14 mouse cellular contexts compared by ENCODE assay signal in genomic region chr2:51038685-51039084, GRCm38 (mm10).
DNase-seq lines count a peak whose midpoint lies in the region; ATAC-seq and TF ChIP-seq lines count a peak whose summit lies in the region.
"Had no signal": no experiment of that assay in that cellular context is flagged by ENCODE, and none has a peak within 500 bp of the region (broad histone marks: within the 10 kb centered on the region; RNA-seq: fewer than 3 reads in every experiment).

No protein-coding gene starts in this region.

- TF ChIP-seq EP300 in liver, postnatal 0 days (IDR thresholded peaks at IDR 0.05; ENCODE audit: low read depth), result no peak

- H3K27me3 ChIP-seq in hindbrain, embryonic 12.5 days, result no peaks in the 10 kb centered on the region
- no peaks in the 10 kb centered on the region for H3K27me3 ChIP-seq in hindbrain, embryonic 10.5 days (ENCODE audit: insufficient read depth, poor library complexity, severe bottlenecking)
- H3K27me3 ChIP-seq in forebrain, embryonic 14.5 days (replicated peaks; ENCODE audit: control insufficient read depth, insufficient read depth, low read length), result no peaks in the 10 kb centered on the region
- no peaks in the 10 kb centered on the region for H3K27me3 ChIP-seq in liver, postnatal 0 days (ENCODE audit: insufficient read depth, low read length)
- no peaks in the 10 kb centered on the region for H3K27me3 ChIP-seq in kidney, embryonic 14.5 days (ENCODE audit: control insufficient read depth, insufficient read depth, low read length)
- H3K27me3 ChIP-seq: hindbrain, embryonic 15.5 days; limb, embryonic 12.5 days; Patski had no signal

- H3K27ac ChIP-seq in hindbrain, embryonic 12.5 days, result 0 out of 2 replicates have a peak overlapping the region, but pooled peaks have one; percentile 5
- H3K27ac ChIP-seq in hindbrain, embryonic 10.5 days, result no peak overlapping the region
- H3K27ac ChIP-seq in forebrain, embryonic 14.5 days (ENCODE audit: low read depth, low read length), result no peak overlapping the region
- H3K27ac ChIP-seq in liver, postnatal 0 days (ENCODE audit: low read depth), result no peak overlapping the region
- H3K27ac ChIP-seq in kidney, embryonic 14.5 days (ENCODE audit: low read depth, low read length), result no peak overlapping the region
- H3K27ac ChIP-seq: hindbrain, embryonic 15.5 days; limb, embryonic 12.5 days had no signal

- TF ChIP-seq CTCF in liver, postnatal 0 days (IDR thresholded peaks at IDR 0.05; ENCODE audit: low read depth), result no peak

- peak; percentile 78 for ATAC-seq in hindbrain, embryonic 12.5 days (ENCODE audit: low FRiP score)
- ATAC-seq in forebrain, embryonic 14.5 days, result peak; percentile 90
- ATAC-seq in liver, postnatal 0 days, result no peak
- no peak for ATAC-seq in kidney, embryonic 14.5 days (ENCODE audit: low FRiP score, low TSS enrichment)
- ATAC-seq: Patski had no signal

- H3K4me3 ChIP-seq in hindbrain, embryonic 12.5 days, result no peak overlapping the region
- no peak overlapping the region for H3K4me3 ChIP-seq in hindbrain, embryonic 10.5 days
- no peak overlapping the region for H3K4me3 ChIP-seq in forebrain, embryonic 14.5 days (ENCODE audit: low read depth, low read length)
- H3K4me3 ChIP-seq in liver, postnatal 0 days (ENCODE audit: low read depth, low read length), result no peak overlapping the region
- no peak overlapping the region for H3K4me3 ChIP-seq in kidney, embryonic 14.5 days (ENCODE audit: low read length)
- H3K4me3 ChIP-seq: hindbrain, embryonic 15.5 days; limb, embryonic 12.5 days had no signal

- H3K9ac ChIP-seq in hindbrain, embryonic 12.5 days, result no peak overlapping the region
- no peak overlapping the region for H3K9ac ChIP-seq in forebrain, embryonic 14.5 days (ENCODE audit: low read length)
- no peak overlapping the region for H3K9ac ChIP-seq in liver, postnatal 0 days (replicated peaks)
- no peak overlapping the region for H3K9ac ChIP-seq in kidney, embryonic 14.5 days (ENCODE audit: low read depth, low read length)
- H3K9ac ChIP-seq: hindbrain, embryonic 15.5 days; limb, embryonic 12.5 days had no signal

- no peaks in the 10 kb centered on the region for H3K36me3 ChIP-seq in hindbrain, embryonic 12.5 days
- no peaks in the 10 kb centered on the region for H3K36me3 ChIP-seq in hindbrain, embryonic 10.5 days
- no peaks in the 10 kb centered on the region for H3K36me3 ChIP-seq in forebrain, embryonic 14.5 days (ENCODE audit: control insufficient read depth, insufficient read depth, low read length)
- no peaks in the 10 kb centered on the region for H3K36me3 ChIP-seq in liver, postnatal 0 days (replicated peaks; ENCODE audit: insufficient read depth, low read length)
- no peaks in the 10 kb centered on the region for H3K36me3 ChIP-seq in kidney, embryonic 14.5 days (ENCODE audit: control insufficient read depth, insufficient read depth, low read length)
- H3K36me3 ChIP-seq: hindbrain, embryonic 15.5 days; limb, embryonic 12.5 days had no signal

- H3K4me1 ChIP-seq in hindbrain, embryonic 12.5 days, result peaks cover 12% of the 10 kb centered on the region
- H3K4me1 ChIP-seq in hindbrain, embryonic 10.5 days (replicated peaks), result peaks cover 15% of the 10 kb centered on the region
- peaks cover 19% of the 10 kb centered on the region for H3K4me1 ChIP-seq in forebrain, embryonic 14.5 days (ENCODE audit: control insufficient read depth, insufficient read depth, low read length)
- H3K4me1 ChIP-seq in liver, postnatal 0 days (ENCODE audit: insufficient read depth), result no peaks in the 10 kb centered on the region
- H3K4me1 ChIP-seq in kidney, embryonic 14.5 days (ENCODE audit: control insufficient read depth, insufficient read depth, low read length), result no peaks in the 10 kb centered on the region

- intact Hi-C loops in left cerebral cortex, postnatal 25 days (cut with DNase I), result no loop called here

- no peaks in the 10 kb centered on the region for H3K9me3 ChIP-seq in hindbrain, embryonic 12.5 days (replicated peaks)
- no peaks in the 10 kb centered on the region for H3K9me3 ChIP-seq in hindbrain, embryonic 10.5 days
- H3K9me3 ChIP-seq in forebrain, embryonic 14.5 days (replicated peaks; ENCODE audit: control insufficient read depth, low read length), result no peaks in the 10 kb centered on the region
- H3K9me3 ChIP-seq in liver, postnatal 0 days (ENCODE audit: low read length), result no peaks in the 10 kb centered on the region
- no peaks in the 10 kb centered on the region for H3K9me3 ChIP-seq in kidney, embryonic 14.5 days (ENCODE audit: control insufficient read depth, low read length)
- H3K9me3 ChIP-seq: hindbrain, embryonic 15.5 days; limb, embryonic 12.5 days had no signal

- WGBS in hindbrain, embryonic 12.5 days, result 39% methylated on average over 6 of the region's 6 CpGs
- WGBS in hindbrain, embryonic 10.5 days, result 76% methylated on average over 6 of the region's 6 CpGs
- WGBS in forebrain, embryonic 14.5 days, result 11% methylated on average over 6 of the region's 6 CpGs
- 58% methylated on average over 6 of the region's 6 CpGs for WGBS in liver, postnatal 0 days (ENCODE audit: insufficient replicate concordance)
- 50% methylated on average over 6 of the region's 6 CpGs for WGBS in kidney, embryonic 14.5 days

- DNase-seq in hindbrain, embryonic 10.5 days (ENCODE audit: low spot score), result no peak
- DNase-seq in ES-CJ7 (ENCODE audit: low read depth, low spot score), result peak; percentile 41
- DNase-seq in forebrain, embryonic 14.5 days (ENCODE audit: low spot score), result peak; percentile 87
- no peak for DNase-seq in liver, postnatal 0 days
- DNase-seq in left cerebral cortex, postnatal 25 days (ENCODE audit: low spot score in 2 of 2), result no peak
- DNase-seq: adrenal gland, postnatal 10 days; heart, adult 18-20 months; right cerebral cortex, postnatal 4 days; thymus, postnatal 4 days had no signal

- H3K4me2 ChIP-seq in hindbrain, embryonic 12.5 days (replicated peaks), result no peak overlapping the region
- 0 out of 2 replicates have a peak overlapping the region, but pooled peaks have one; percentile 7 for H3K4me2 ChIP-seq in forebrain, embryonic 14.5 days (ENCODE audit: low read length)
- peak overlapping the region; percentile 29 for H3K4me2 ChIP-seq in liver, postnatal 0 days (ENCODE audit: low read depth, low read length)
- H3K4me2 ChIP-seq in kidney, embryonic 14.5 days (replicated peaks; ENCODE audit: low read depth, low read length), result no peak overlapping the region
- H3K4me2 ChIP-seq: hindbrain, embryonic 15.5 days; limb, embryonic 12.5 days had no signal

Comparison
In these comparisons a context has a peak if more than half of its experiments do, and no peak if none do; other contexts are left out.
1. ATAC-seq: peak in hindbrain, embryonic 12.5 days (single experiment) and forebrain, embryonic 14.5 days (single experiment); none in liver, postnatal 0 days (single experiment) and kidney, embryonic 14.5 days (single experiment).
2. H3K4me2 ChIP-seq: peak in forebrain, embryonic 14.5 days (single experiment) and liver, postnatal 0 days (single experiment); none in hindbrain, embryonic 12.5 days (single experiment) and kidney, embryonic 14.5 days (single experiment).
3. DNase-seq: peak in ES-CJ7 (single experiment) and forebrain, embryonic 14.5 days (single experiment); none in hindbrain, embryonic 10.5 days (single experiment), liver, postnatal 0 days (single experiment) and left cerebral cortex, postnatal 25 days (0 of 2).